Mouse (Mus musculus) hematopoietic multipotent progenitor cell, adult 10-12 weeks (in vitro differentiated cells): Measurements from ENCODE around the gene Vmn1r50. TPM values are rescaled to one million over a fixed set of nuclear protein-coding genes. Genes with fewer than 3 reads are reported as not detected.

Source experiments
- polyA plus RNA-seq: library from polyadenylated mRNA; stranded (reverse); fragments of >175 nt; gene quantifications from 2 replicates; pipeline ENCODE4 v1.2.3, GENCODE M21; 2012; ENCODE audit warnings: low replicate concordance

The Vmn1r50 gene
- not detected in 2 replicates for polyA plus RNA-seq

DNA sequence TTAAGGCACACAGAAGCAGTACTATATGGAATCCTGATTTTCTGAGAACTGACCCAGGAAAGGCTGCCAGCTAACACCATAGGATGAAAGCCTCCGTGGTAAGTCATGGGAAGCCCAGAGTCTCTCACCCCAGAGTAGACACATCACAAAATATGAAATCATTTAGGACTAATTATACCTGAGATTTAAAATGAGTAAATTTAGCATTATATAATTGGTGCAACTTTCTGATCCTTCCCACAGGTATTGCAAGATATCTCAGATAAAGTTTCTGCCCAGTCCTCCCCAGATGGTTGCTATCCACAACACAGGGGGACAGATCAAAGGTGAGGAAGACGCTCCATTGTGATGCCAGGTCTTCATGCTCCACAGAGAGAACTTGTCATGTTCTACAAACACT, at the start of gene Vmn1r50:
Gene Vmn1r50, plus strand, starts transcription at position 301 of the 400 bp plus-strand sequence.

DNA sequence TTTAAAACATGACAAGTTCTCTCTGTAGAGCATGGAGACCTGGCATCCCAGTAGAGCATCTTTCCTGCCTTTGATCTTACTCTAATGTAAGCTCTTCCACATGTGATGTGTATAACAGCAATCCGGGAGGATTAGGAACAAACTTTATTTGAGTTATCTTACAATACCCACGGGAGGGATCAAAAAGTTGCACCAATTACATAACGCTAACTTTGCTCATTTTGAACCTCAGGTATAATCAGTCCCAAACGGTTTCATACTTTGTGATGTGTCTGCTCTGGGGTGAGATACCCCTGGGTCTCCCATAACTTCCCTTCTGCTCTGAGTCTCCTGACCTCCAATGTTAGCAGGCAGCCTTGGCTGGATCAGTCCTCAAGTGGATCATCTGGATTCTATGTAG, 22.8 kb upstream of the Vmn1r50 start, which contains the start of gene Vmn1r49:
Gene Vmn1r49, minus strand, starts transcription at position 101 of the 400 bp plus-strand sequence.

DNA sequence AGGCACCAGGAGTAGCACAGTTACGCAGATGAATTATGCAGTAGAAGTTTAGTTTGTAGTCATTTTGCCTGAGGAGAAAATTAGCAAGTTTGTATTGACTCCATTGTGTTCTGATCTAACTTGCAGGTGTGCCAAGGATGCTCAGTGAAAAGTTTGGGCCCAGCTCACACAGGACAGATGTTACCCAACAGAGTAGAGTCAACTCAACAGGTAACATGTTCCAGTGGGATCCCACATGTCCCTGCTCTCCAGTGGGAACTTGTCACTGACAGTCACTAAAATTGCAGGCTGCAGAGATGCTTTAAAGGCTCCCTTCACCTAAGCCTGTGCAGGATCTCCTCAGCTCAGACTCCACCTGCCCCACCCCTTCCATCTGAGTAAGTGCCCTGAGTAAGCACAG, 21.1 kb downstream of the Vmn1r50 start, which contains the start of gene Vmn1r51:
Gene Vmn1r51, plus strand, starts transcription at position 301 of the 400 bp plus-strand sequence.

Other genes starting within 250 kb of the Vmn1r50 start
- gene Vmn1r42, start 225.0 kb upstream of the Vmn1r50 start, polyA plus RNA-seq, result not detected in 2 replicates
- not detected in 2 replicates for gene Vmn1r43, start 225.0 kb upstream of the Vmn1r50 start, polyA plus RNA-seq
- not detected in 2 replicates for gene Vmn1r44, start 217.8 kb upstream of the Vmn1r50 start, polyA plus RNA-seq
- not detected in 2 replicates for gene Vmn1r45, start 160.8 kb upstream of the Vmn1r50 start, polyA plus RNA-seq
- not detected in 2 replicates for gene Vmn1r46, start 132.1 kb upstream of the Vmn1r50 start, polyA plus RNA-seq
- not detected in 2 replicates for gene Vmn1r47, start 85.3 kb upstream of the Vmn1r50 start, polyA plus RNA-seq
- not detected in 2 replicates for gene Vmn1r48, start 64.6 kb upstream of the Vmn1r50 start, polyA plus RNA-seq
- not detected in 2 replicates for gene Vmn1r49, start 22.9 kb upstream of the Vmn1r50 start, polyA plus RNA-seq
- not detected in 2 replicates for gene Vmn1r51, start 21.2 kb downstream of the Vmn1r50 start, polyA plus RNA-seq
- gene Vmn1r52, start 73.4 kb downstream of the Vmn1r50 start, polyA plus RNA-seq, result not detected in 2 replicates
- not detected in 2 replicates for gene V1ra8, start 101.4 kb downstream of the Vmn1r50 start, polyA plus RNA-seq
- gene Vmn1r53, start 123.0 kb downstream of the Vmn1r50 start, polyA plus RNA-seq, result not detected in 2 replicates
- not detected in 2 replicates for gene Vmn1r54, start 144.9 kb downstream of the Vmn1r50 start, polyA plus RNA-seq
- gene BC048671, start 199.8 kb downstream of the Vmn1r50 start, polyA plus RNA-seq, result not detected in 2 replicates
- gene Chst13, start 223.8 kb downstream of the Vmn1r50 start, polyA plus RNA-seq, result 0.52 and 1.9 TPM in 2 replicates
- not detected in 2 replicates for gene Uroc1, start 231.9 kb downstream of the Vmn1r50 start, polyA plus RNA-seq